ENCODE assay signal across 8 mouse cellular contexts in genomic region chr13:63528164-63528675, GRCm38 (mm10). TPM values are rescaled to one million over a fixed set of nuclear protein-coding genes. Genes with fewer than 3 reads are reported as not detected.
DNase-seq lines count a peak whose midpoint lies in the region; ATAC-seq lines count a peak whose summit lies in the region.

No protein-coding gene starts in this region.

- H3K36me3 ChIP-seq in embryonic facial prominence, embryonic 13.5 days, result peaks cover 70% of the 10 kb centered on the region

- H3K4me1 ChIP-seq in embryonic facial prominence, embryonic 13.5 days, result peaks cover 81% of the 10 kb centered on the region

- peak overlapping the region; percentile 14; the same call in 1 of the 2 replicates for H3K4me2 ChIP-seq in embryonic facial prominence, embryonic 13.5 days

- 8% methylated on average over 5 of the region's 5 CpGs for WGBS in embryonic facial prominence, embryonic 13.5 days

- H3K27ac ChIP-seq in embryonic facial prominence, embryonic 13.5 days, result peak overlapping the region; percentile 85

- no peaks in the 10 kb centered on the region for H3K27me3 ChIP-seq in embryonic facial prominence, embryonic 13.5 days

- H3K9me3 ChIP-seq in embryonic facial prominence, embryonic 13.5 days, result no peaks in the 10 kb centered on the region

- H3K4me3 ChIP-seq in embryonic facial prominence, embryonic 13.5 days, result no peak overlapping the region

- no peak overlapping the region for H3K9ac ChIP-seq in embryonic facial prominence, embryonic 13.5 days

- peak; percentile 58 for DNase-seq in cerebellum, adult 9-10 months
- no peak for DNase-seq in cerebellum, adult 11-12 months
- DNase-seq in CD4-positive helper T cell, adult 2 months (ENCODE audit: low read depth, low spot score), result peak; percentile 72
- peak; percentile 82 for DNase-seq in induced T-regulatory cell, adult 2 months (ENCODE audit: low read depth)
- no peak for DNase-seq in MN1 (ENCODE audit: low spot score)
- DNase-seq in layer of hippocampus, adult 9-11 months, result no peak

- ATAC-seq in embryonic facial prominence, embryonic 13.5 days (ENCODE audit: insufficient number of reproducible peaks, insufficient read depth, low FRiP score, low TSS enrichment, low read depth), result peak; percentile 77
- peak; percentile 17; the same call in 1 of the 2 replicates for ATAC-seq in monocyte, adult 5-6 weeks (replicated peaks; ENCODE audit: insufficient number of reproducible peaks, low FRiP score, low TSS enrichment, poor library complexity, severe bottlenecking)

RNA-seq across cellular contexts. Expression of gene Fancc, which starts 31.1 kb away (rescaled TPM):
- 21.0 and 21.2 TPM in 2 replicates for polyA plus RNA-seq in embryonic facial prominence, embryonic 13.5 days (2015; fragmentation: Nextera tagmentation; extraction: Ambion mirVana)
- total RNA-seq in monocyte, adult 5-6 weeks (2017), result 5.2 to 18.8 TPM (median 5.9 TPM) in 3 replicates

RNA-seq across cellular contexts. Expression of gene Ptch1, which starts 45.2 kb away (rescaled TPM):
- polyA plus RNA-seq in embryonic facial prominence, embryonic 13.5 days (2015; fragmentation: Nextera tagmentation; extraction: Ambion mirVana), result 30.6 and 30.8 TPM in 2 replicates
- total RNA-seq in monocyte, adult 5-6 weeks (2017), result 1.2 to 9.9 TPM (median 2.8 TPM) in 3 replicates

Comparison
In these comparisons a context has a peak if more than half of its experiments do, and no peak if none do; other contexts are left out.
1. DNase-seq: peak in cerebellum, adult 9-10 months (single experiment), CD4-positive helper T cell, adult 2 months (single experiment) and induced T-regulatory cell, adult 2 months (single experiment); none in cerebellum, adult 11-12 months (single experiment), MN1 (single experiment) and layer of hippocampus, adult 9-11 months (single experiment).